Mouse (Mus musculus): ENCODE measurements at regions not wholly inside any gene's neighbourhood (a gene's known extent, or its start where the extent isn't known, plus 50 kb on each side); places are given as distances from the start of the nearest gene placed in this dataset.

DNA sequence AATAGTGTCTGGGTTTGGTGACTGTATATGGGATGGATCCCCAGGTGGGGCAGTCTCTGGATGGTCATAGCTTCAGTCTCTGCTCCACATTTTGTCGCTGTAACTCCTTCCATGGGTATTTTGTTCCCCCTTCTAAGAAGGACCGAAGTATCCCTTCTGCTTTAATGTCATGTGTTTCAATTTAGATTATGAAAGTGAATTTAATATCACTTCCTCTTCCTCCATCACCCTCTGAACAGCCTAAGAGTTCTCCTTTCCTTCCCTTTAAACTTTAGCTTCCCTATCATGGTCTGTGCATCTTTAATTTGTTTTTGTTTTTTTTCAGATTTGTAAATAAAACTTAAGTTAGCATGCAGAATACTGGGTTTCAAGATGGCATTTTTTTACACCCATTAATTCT lies 211.0 kb upstream of the Phyhipl start:
- H3K27me3 ChIP-seq: no peaks in the 10 kb centered on the region

GRCm38 (mm10) chr10:70864650-70865049 lies 208.9 kb upstream of the Phyhipl start:
- Histone ChIP-seq H3K4me3 (no peak overlapping the region), H3K9me3 (no peaks in the 10 kb centered on the region), H3K4me2 (no peak overlapping the region), H3K9ac (no peak overlapping the region), H3K36me3 (no peaks in the 10 kb centered on the region), H3K4me1 (peaks cover 9% of the 10 kb centered on the region; the same call in 1 of the 2 replicates), H3K27me3 (no peaks in the 10 kb centered on the region), H3K27ac (0 out of 2 replicates have a peak overlapping the region, but pooled peaks have one; percentile 24)
- 86% methylated on average over 5 of the region's 5 CpGs for WGBS
- no peak for ATAC-seq (ENCODE audit: insufficient number of reproducible peaks, low FRiP score, low TSS enrichment, low read depth)

More for the DNA sequence above, 211.0 kb upstream of the Phyhipl start:
- Histone ChIP-seq H3K9me3 (no peaks in the 10 kb centered on the region), H3K4me3 (no peak overlapping the region), H3K4me2 (no peak overlapping the region), H3K27ac (no peak overlapping the region), H3K4me1 (peaks cover 3% of the 10 kb centered on the region; the same call in 1 of the 2 replicates), H3K9ac (no peak overlapping the region), H3K36me3 (no peaks in the 10 kb centered on the region)
- ATAC-seq (ENCODE audit: insufficient number of reproducible peaks, low FRiP score, low TSS enrichment, low read depth): no peak
- WGBS: 89% methylated on average over 2 of the region's 2 CpGs

DNA sequence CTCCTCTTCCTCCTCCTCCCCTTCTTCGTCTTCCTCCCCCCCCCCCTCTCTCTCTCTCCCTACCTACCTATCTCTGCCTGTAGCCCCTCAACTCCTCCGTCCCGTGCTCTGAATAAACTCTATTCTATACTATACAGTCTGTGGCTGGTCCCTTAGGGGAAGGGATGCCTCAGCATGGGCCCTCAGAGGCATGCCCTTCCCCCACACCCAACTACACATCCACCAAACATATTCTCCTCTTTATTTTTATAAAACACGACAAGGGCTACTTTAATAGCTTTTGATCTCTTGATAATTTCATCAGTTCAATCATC lies 206.2 kb upstream of the Phyhipl start:
- Histone ChIP-seq H3K4me1 (peaks cover 9% of the 10 kb centered on the region; the same call in 1 of the 2 replicates), H3K27ac (no peak overlapping the region), H3K4me3 (no peak overlapping the region), H3K4me2 (no peak overlapping the region), H3K36me3 (no peaks in the 10 kb centered on the region), H3K9ac (no peak overlapping the region), H3K27me3 (no peaks in the 10 kb centered on the region), H3K9me3 (no peaks in the 10 kb centered on the region)
- no peak for ATAC-seq (ENCODE audit: insufficient number of reproducible peaks, low FRiP score, low TSS enrichment, low read depth)
- 64% methylated on average over 3 of the region's 4 CpGs for WGBS

DNA sequence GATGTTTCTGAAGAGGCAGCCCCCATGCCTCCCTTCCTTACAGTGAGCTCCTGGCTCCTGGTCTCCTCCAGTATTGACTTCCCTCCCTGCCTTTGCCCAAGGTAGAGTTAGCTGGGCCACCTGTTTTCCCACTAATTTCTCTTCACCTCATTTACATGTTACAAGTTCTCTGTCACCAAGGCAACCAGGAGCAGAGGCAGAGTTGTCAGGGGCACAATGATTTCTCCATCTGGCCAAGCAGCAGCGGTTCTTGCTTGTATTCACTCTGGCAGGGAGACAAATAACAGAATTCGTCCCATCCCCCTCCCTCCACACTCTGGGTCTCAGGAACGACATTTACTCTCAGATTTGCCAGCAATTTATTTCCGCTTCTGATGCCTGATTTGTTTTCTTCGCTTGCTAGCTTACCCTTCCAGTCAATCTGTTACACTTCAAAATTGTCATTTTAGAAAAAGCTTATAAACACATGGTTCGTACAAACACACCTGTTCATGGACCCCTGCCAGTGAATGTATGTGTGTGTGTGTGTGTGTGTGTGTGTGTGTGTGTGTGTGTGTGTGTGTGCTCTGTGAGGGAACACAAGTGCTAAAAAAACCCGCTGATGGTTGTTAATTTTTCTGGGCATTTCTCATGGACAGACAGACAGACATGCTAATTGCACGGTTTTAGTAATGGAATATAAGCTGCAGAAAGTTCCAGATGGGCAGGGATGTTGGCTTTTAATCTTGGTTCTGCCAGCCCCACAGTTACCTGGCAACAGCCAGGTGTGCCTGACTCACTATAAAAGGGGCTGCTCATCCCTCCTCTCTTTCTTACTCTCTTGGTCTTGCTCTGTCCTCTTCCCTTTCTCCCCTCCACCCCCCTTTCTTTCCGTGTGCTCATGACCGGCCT lies 205.6 kb upstream of the Phyhipl start:
- no peak overlapping the region for H3K9ac ChIP-seq
- no peak overlapping the region for H3K27ac ChIP-seq
- H3K4me1 ChIP-seq: peaks cover 9% of the 10 kb centered on the region; the same call in 1 of the 2 replicates
- 35% methylated on average over 10 of the region's 10 CpGs for WGBS
- H3K4me2 ChIP-seq: no peak overlapping the region
- H3K27me3 ChIP-seq: no peaks in the 10 kb centered on the region
- H3K9me3 ChIP-seq: no peaks in the 10 kb centered on the region
- no peaks in the 10 kb centered on the region for H3K36me3 ChIP-seq
- ATAC-seq (ENCODE audit: insufficient number of reproducible peaks, low FRiP score, low TSS enrichment, low read depth): no peak
- H3K4me3 ChIP-seq: no peak overlapping the region

- H3K36me3 ChIP-seq: no peaks in the 10 kb centered on the region
- no peak overlapping the region for H3K9ac ChIP-seq
- no peak overlapping the region for H3K4me3 ChIP-seq
- H3K27me3 ChIP-seq: no peaks in the 10 kb centered on the region
- peaks cover 6% of the 10 kb centered on the region; the same call in 1 of the 2 replicates for H3K4me1 ChIP-seq
- no peaks in the 10 kb centered on the region for H3K9me3 ChIP-seq
- H3K27ac ChIP-seq: no peak overlapping the region
- no peak overlapping the region for H3K4me2 ChIP-seq
- 72% methylated on average over 14 of the region's 14 CpGs for WGBS
- no peak for ATAC-seq (ENCODE audit: insufficient number of reproducible peaks, low FRiP score, low TSS enrichment, low read depth)
Observed at GRCm38 (mm10) chr10:70857155-70857820, 201.5 kb upstream of the Phyhipl start.

DNA sequence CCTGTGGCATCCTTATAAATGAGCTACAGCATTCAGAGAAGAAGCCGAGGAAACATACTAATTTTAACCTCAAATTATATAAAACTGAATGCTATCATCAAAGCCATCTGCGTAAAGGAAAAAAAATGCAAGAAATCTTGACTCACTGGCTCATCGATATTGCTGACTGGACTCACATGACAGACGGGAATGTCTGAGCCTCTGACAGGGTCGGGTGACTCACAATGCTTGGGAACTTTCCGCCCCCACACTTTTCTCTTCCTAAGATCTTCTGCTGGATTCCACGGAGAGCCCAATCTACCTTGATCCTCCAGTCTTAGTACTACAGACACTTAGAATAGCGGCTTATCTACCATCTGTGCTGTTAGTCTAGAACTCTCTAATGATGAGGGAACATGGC lies 200.2 kb upstream of the Phyhipl start:
- no peaks in the 10 kb centered on the region for H3K27me3 ChIP-seq
- H3K9ac ChIP-seq: no peak overlapping the region
- peaks cover 1% of the 10 kb centered on the region; the same call in 1 of the 2 replicates for H3K4me1 ChIP-seq
- 83% methylated on average over 8 of the region's 8 CpGs for WGBS
- H3K27ac ChIP-seq: no peak overlapping the region
- no peaks in the 10 kb centered on the region for H3K9me3 ChIP-seq
- no peaks in the 10 kb centered on the region for H3K36me3 ChIP-seq
- no peak overlapping the region for H3K4me3 ChIP-seq
- no peak overlapping the region for H3K4me2 ChIP-seq
- ATAC-seq (ENCODE audit: insufficient number of reproducible peaks, low FRiP score, low TSS enrichment, low read depth): no peak

- Histone ChIP-seq H3K9ac (no peak overlapping the region), H3K4me1 (no peaks in the 10 kb centered on the region), H3K36me3 (no peaks in the 10 kb centered on the region), H3K27ac (no peak overlapping the region), H3K9me3 (no peaks in the 10 kb centered on the region), H3K4me3 (no peak overlapping the region), H3K27me3 (no peaks in the 10 kb centered on the region), H3K4me2 (no peak overlapping the region)
- WGBS: 86% methylated on average over 4 of the region's 4 CpGs
- ATAC-seq (ENCODE audit: insufficient number of reproducible peaks, low FRiP score, low TSS enrichment, low read depth): no peak
Observed at GRCm38 (mm10) chr10:70853614-70854013, 197.8 kb upstream of the Phyhipl start.

- 84% methylated on average over 5 of the region's 5 CpGs for WGBS
- H3K27me3 ChIP-seq: no peaks in the 10 kb centered on the region
- ATAC-seq (ENCODE audit: insufficient number of reproducible peaks, low FRiP score, low TSS enrichment, low read depth): no peak
- H3K4me1 ChIP-seq: no peaks in the 10 kb centered on the region
- no peak overlapping the region for H3K4me3 ChIP-seq
- no peak overlapping the region for H3K4me2 ChIP-seq
- no peak overlapping the region for H3K27ac ChIP-seq
- no peaks in the 10 kb centered on the region for H3K36me3 ChIP-seq
- no peaks in the 10 kb centered on the region for H3K9me3 ChIP-seq
- no peak overlapping the region for H3K9ac ChIP-seq
Observed at GRCm38 (mm10) chr10:70848141-70848540, 192.4 kb upstream of the Phyhipl start.

DNA sequence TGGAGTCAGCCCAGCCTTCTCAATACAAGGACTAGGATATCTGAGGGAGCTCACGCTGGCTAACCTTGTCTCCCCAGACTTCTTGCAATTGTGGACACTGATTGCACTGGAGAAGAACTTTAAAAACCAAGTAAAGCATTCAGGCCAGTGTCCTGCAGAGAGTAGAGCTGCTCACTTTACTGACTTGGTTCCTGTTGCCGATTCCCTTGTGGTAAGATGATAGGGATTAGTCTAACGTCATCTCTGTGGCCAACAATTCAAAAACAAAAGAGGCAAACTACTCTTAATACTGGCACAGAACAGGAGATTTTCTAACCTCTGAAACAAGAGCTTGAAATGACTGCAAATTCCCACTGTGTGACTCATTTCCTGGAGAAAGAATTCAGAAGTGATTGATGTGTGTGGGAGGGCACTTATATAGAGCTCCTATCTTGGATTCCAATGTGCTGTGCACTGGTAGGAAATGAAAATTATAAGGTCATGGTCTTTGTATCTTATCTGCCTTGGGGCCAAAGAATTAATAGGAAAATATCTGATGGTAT lies 191.6 kb upstream of the Phyhipl start:
- no peaks in the 10 kb centered on the region for H3K9me3 ChIP-seq
- H3K27me3 ChIP-seq: no peaks in the 10 kb centered on the region
- H3K27ac ChIP-seq: no peak overlapping the region
- H3K4me3 ChIP-seq: no peak overlapping the region
- H3K4me2 ChIP-seq: no peak overlapping the region
- no peaks in the 10 kb centered on the region for H3K36me3 ChIP-seq
- 64% methylated on average over 3 of the region's 3 CpGs for WGBS
- ATAC-seq (ENCODE audit: insufficient number of reproducible peaks, low FRiP score, low TSS enrichment, low read depth): no peak
- no peak overlapping the region for H3K9ac ChIP-seq
- H3K4me1 ChIP-seq: no peaks in the 10 kb centered on the region

DNA sequence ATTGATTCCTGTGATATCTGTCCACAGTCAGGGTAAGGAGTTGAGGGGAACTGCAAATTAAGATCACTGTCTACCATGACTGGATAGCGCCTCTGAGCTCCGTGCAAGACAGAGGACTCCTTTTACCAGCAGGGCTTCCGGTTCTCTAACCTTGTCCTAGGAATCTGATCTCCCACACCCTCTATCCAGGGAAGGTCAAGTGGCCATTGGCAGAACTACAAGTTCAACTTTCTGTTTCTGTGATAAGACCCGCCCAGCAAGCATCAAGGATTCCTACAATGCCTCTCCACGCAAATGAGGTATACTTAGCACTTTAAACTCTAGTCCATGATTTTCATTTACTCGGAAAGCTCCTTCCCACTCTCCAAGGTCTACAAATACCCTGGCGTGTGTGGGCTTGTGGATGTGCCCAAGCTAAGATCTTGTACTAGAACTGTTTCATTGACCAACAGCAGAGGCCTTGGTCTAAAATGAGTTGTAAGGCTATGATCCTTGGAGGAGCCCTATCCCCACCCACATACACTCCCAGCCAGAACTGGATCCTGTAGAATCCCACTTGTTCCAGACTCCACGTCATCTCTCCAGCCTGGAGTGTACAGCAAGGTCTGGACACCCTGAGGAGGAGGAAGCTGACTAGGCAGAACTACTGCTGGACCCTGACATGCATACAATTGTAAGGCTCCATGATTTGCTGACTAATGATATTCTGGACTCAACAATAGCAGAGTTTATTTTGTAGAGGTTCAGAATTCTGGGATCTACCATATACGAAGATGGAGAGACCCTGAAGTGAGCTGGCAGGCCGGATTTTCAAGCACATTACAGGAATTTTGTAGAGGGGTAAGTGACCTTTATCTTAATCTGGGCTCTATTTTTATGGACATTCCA lies 190.8 kb upstream of the Phyhipl start:
- Histone ChIP-seq H3K9me3 (no peaks in the 10 kb centered on the region), H3K9ac (no peak overlapping the region), H3K4me1 (no peaks in the 10 kb centered on the region), H3K4me2 (no peak overlapping the region), H3K36me3 (no peaks in the 10 kb centered on the region), H3K4me3 (no peak overlapping the region), H3K27ac (no peak overlapping the region), H3K27me3 (no peaks in the 10 kb centered on the region)
- no peak for ATAC-seq (ENCODE audit: insufficient number of reproducible peaks, low FRiP score, low TSS enrichment, low read depth)
- WGBS: 87% methylated on average over 10 of the region's 10 CpGs

- ATAC-seq (ENCODE audit: insufficient number of reproducible peaks, low FRiP score, low TSS enrichment, low read depth): no peak
- WGBS: 82% methylated on average over 2 of the region's 2 CpGs
- H3K9me3 ChIP-seq: no peaks in the 10 kb centered on the region
- H3K27ac ChIP-seq: no peak overlapping the region
- no peaks in the 10 kb centered on the region for H3K27me3 ChIP-seq
- no peak overlapping the region for H3K4me2 ChIP-seq
- no peak overlapping the region for H3K4me3 ChIP-seq
- H3K36me3 ChIP-seq: no peaks in the 10 kb centered on the region
- no peak overlapping the region for H3K9ac ChIP-seq
- H3K4me1 ChIP-seq: no peaks in the 10 kb centered on the region
Observed at GRCm38 (mm10) chr10:70843848-70844247, 188.1 kb upstream of the Phyhipl start.

All from limb, embryonic 15.5 days (tissue).